Mouse (Mus musculus) intestine, postnatal 0 days (tissue): ENCODE measurements around the gene Cd180. TPM values are rescaled to one million over a fixed set of nuclear protein-coding genes. Genes with fewer than 3 reads are reported as not detected.

ENCODE experiments used
- ATAC-seq: fragments of 200-750 bp; cut with Nextera tagmentation; 2 replicates; pipeline ENCODE4 v1.8.0; 2017; ENCODE audit warnings: mild to moderate bottlenecking, moderate TSS enrichment, moderate library complexity
- H3K27ac ChIP-seq: fragments of 300-500 bp; sonication (generic); 2 replicates; pipeline ENCODE4 v1.5.1; 2014; ENCODE audit warnings: mild to moderate bottlenecking, low read depth, low read length, moderate library complexity
- H3K27me3 ChIP-seq: fragments of 300-500 bp; sonication (generic); replicated peaks from 2 replicates; pipeline ENCODE4 v1.6.1; 2014; ENCODE audit warnings: low read length, mixed read lengths; ENCODE audit not compliant: control insufficient read depth, insufficient read depth
- H3K36me3 ChIP-seq: fragments of 300-500 bp; sonication (generic); 2 replicates; pipeline ENCODE4 v1.6.1; 2014; ENCODE audit warnings: mild to moderate bottlenecking, moderate library complexity; ENCODE audit not compliant: control insufficient read depth, insufficient read depth
- H3K4me1 ChIP-seq: fragments of 300-500 bp; sonication (generic); replicated peaks from 2 replicates; pipeline ENCODE4 v1.6.1; 2014; ENCODE audit warnings: antibody characterized with exemption, low read length, mixed read lengths; ENCODE audit not compliant: control insufficient read depth, insufficient read depth
- H3K4me2 ChIP-seq: fragments of 300-500 bp; sonication (generic); replicated peaks from 2 replicates; pipeline ENCODE4 v1.6.1; 2014; ENCODE audit warnings: low read depth, mild to moderate bottlenecking, moderate library complexity
- H3K4me3 ChIP-seq: fragments of 300-500 bp; sonication (generic); 2 replicates; pipeline ENCODE4 v1.5.1; 2014; ENCODE audit warnings: low read depth, low read length
- H3K9ac ChIP-seq: fragments of 300-500 bp; sonication (generic); 2 replicates; pipeline ENCODE4 v1.6.1; 2014; ENCODE audit warnings: mild to moderate bottlenecking, low read depth, low read length
- H3K9me3 ChIP-seq: fragments of 300-500 bp; sonication (generic); 2 replicates; pipeline ENCODE4 v1.6.1; 2016; ENCODE audit warnings: mixed run types; ENCODE audit not compliant: control insufficient read depth
- CTCF ChIP-seq: sonication (generic); IDR thresholded peaks from 2 replicates; pipeline ENCODE4 v1.5.1; 2016; ENCODE audit warnings: low read depth, mild to moderate bottlenecking, control low read depth, antibody characterized with exemption, moderate library complexity
- WGBS: fragments of 180-500 bp; shearing (Covaris S2); extraction: QIAGEN DNeasy Blood & Tissue Kit; methylation state at CpG from one replicate; pipeline ENCODE4 v1.1.7; 2014; 5-methylcytosine and 5-hydroxymethylcytosine counted together
- polyA plus RNA-seq: library from polyadenylated mRNA; unstranded; fragments of >200 nt; fragmentation: Nextera tagmentation; extraction: Ambion mirVana; gene quantifications from 2 replicates; pipeline ENCODE4 v1.2.1, GENCODE M21; 2015

Gene Cd180
- polyA plus RNA-seq, 1 experiment from 2014 or later, result 0.31 TPM

- WGBS, result 73% methylated on average over 6 of the region's 6 CpGs
- Histone ChIP-seq H3K27me3 (no peaks in the 10 kb centered on the region), H3K9me3 (no peaks in the 10 kb centered on the region), H3K27ac (no peak overlapping the region), H3K4me2 (no peak overlapping the region), H3K9ac (no peak overlapping the region), H3K4me1 (no peaks in the 10 kb centered on the region), H3K36me3 (no peaks in the 10 kb centered on the region), H3K4me3 (no peak overlapping the region)
- TF ChIP-seq CTCF, result no peak
- ATAC-seq, result no peak
Observed at GRCm38 (mm10) chr13:102689201-102690090, 3.9 kb upstream of the Cd180 start.

GRCm38 (mm10) chr13:102690184-102690583 is 3.2 kb upstream of the Cd180 start:
- no peak overlapping the region for H3K4me3 ChIP-seq
- TF ChIP-seq CTCF, result no peak
- no peaks in the 10 kb centered on the region for H3K4me1 ChIP-seq
- H3K36me3 ChIP-seq, result no peaks in the 10 kb centered on the region
- no peaks in the 10 kb centered on the region for H3K27me3 ChIP-seq
- no peak for ATAC-seq
- H3K9ac ChIP-seq, result no peak overlapping the region
- no peak overlapping the region for H3K27ac ChIP-seq
- H3K9me3 ChIP-seq, result no peaks in the 10 kb centered on the region
- 85% methylated on average over 5 of the region's 5 CpGs for WGBS
- no peak overlapping the region for H3K4me2 ChIP-seq

GRCm38 (mm10) chr13:102691408-102692150 is 1.8 kb upstream of the Cd180 start:
- Histone ChIP-seq H3K9ac (no peak overlapping the region), H3K27me3 (no peaks in the 10 kb centered on the region), H3K27ac (no peak overlapping the region), H3K9me3 (no peaks in the 10 kb centered on the region), H3K4me1 (no peaks in the 10 kb centered on the region), H3K4me2 (no peak overlapping the region), H3K4me3 (no peak overlapping the region), H3K36me3 (no peaks in the 10 kb centered on the region)
- no peak for ATAC-seq
- no peak for TF ChIP-seq CTCF
- WGBS, result 79% methylated on average over 11 of the region's 11 CpGs

- Histone ChIP-seq H3K9me3 (no peaks in the 10 kb centered on the region), H3K27me3 (no peaks in the 10 kb centered on the region), H3K4me3 (no peak overlapping the region), H3K27ac (no peak overlapping the region), H3K4me2 (no peak overlapping the region), H3K4me1 (no peaks in the 10 kb centered on the region), H3K36me3 (no peaks in the 10 kb centered on the region), H3K9ac (no peak overlapping the region)
- no peak for ATAC-seq
- TF ChIP-seq CTCF, result no peak
- WGBS, result 88% methylated on average over 7 of the region's 7 CpGs
Observed at GRCm38 (mm10) chr13:102694154-102694553, 796 bp downstream of the Cd180 start.

GRCm38 (mm10) chr13:102695121-102695905 is 2.0 kb downstream of the Cd180 start:
- H3K9ac ChIP-seq, result no peak overlapping the region
- no peaks in the 10 kb centered on the region for H3K36me3 ChIP-seq
- H3K4me1 ChIP-seq, result no peaks in the 10 kb centered on the region
- no peaks in the 10 kb centered on the region for H3K27me3 ChIP-seq
- no peak overlapping the region for H3K4me3 ChIP-seq
- no peak overlapping the region for H3K4me2 ChIP-seq
- no peak overlapping the region for H3K27ac ChIP-seq
- no peak for TF ChIP-seq CTCF
- ATAC-seq, result no peak
- 54% methylated on average over 7 of the region's 7 CpGs for WGBS
- no peaks in the 10 kb centered on the region for H3K9me3 ChIP-seq

GRCm38 (mm10) chr13:102698335-102698734 is 5.0 kb downstream of the Cd180 start:
- no peaks in the 10 kb centered on the region for H3K9me3 ChIP-seq
- H3K27me3 ChIP-seq, result no peaks in the 10 kb centered on the region
- 30% methylated on average over 10 of the region's 10 CpGs for WGBS
- peak overlapping the region; percentile 15; the same call in 1 of the 2 replicates for H3K27ac ChIP-seq
- H3K9ac ChIP-seq, result no peak overlapping the region
- no peak overlapping the region for H3K4me3 ChIP-seq
- no peak for TF ChIP-seq CTCF
- H3K36me3 ChIP-seq, result no peaks in the 10 kb centered on the region
- ATAC-seq, result no peak
- H3K4me2 ChIP-seq, result peak overlapping the region; percentile 40
- H3K4me1 ChIP-seq, result no peaks in the 10 kb centered on the region
